Mouse (Mus musculus): ENCODE results near the gene Arpc5l. TPM values are rescaled to one million over a fixed set of nuclear protein-coding genes. Genes with fewer than 3 reads are reported as not detected.

Arpc5l gene
- polyA plus RNA-seq, 1 experiment from 2014 or later: 122 TPM

GRCm38 (mm10) chr2:38983456-38983855, 21.7 kb upstream of the Arpc5l start:
- no peak for ATAC-seq (ENCODE audit: low FRiP score, low read depth)
- WGBS: 99% methylated on average over 2 of the region's 2 CpGs
- no peak overlapping the region for H3K9ac ChIP-seq
- H3K36me3 ChIP-seq: no peaks in the 10 kb centered on the region
- no peaks in the 10 kb centered on the region for H3K27me3 ChIP-seq (replicated peaks)
- no peak overlapping the region for H3K27ac ChIP-seq
- H3K4me1 ChIP-seq: no peaks in the 10 kb centered on the region
- peaks cover 5% of the 10 kb centered on the region for H3K9me3 ChIP-seq
- no peak overlapping the region for H3K4me2 ChIP-seq (replicated peaks)
- H3K4me3 ChIP-seq: 0 out of 2 replicates have a peak overlapping the region, but pooled peaks have one; percentile 3

- Histone ChIP-seq H3K27ac (no peak overlapping the region), H3K9ac (no peak overlapping the region), H3K4me1 (no peaks in the 10 kb centered on the region), H3K9me3 (peaks cover 5% of the 10 kb centered on the region), H3K36me3 (no peaks in the 10 kb centered on the region), H3K4me3 (no peak overlapping the region), H3K4me2 (replicated peaks) (no peak overlapping the region), H3K27me3 (replicated peaks) (no peaks in the 10 kb centered on the region)
- ATAC-seq (ENCODE audit: low FRiP score, low read depth): no peak
- 85% methylated on average over 3 of the region's 3 CpGs for WGBS
Observed at GRCm38 (mm10) chr2:38986580-38986979, 18.6 kb upstream of the Arpc5l start.

DNA sequence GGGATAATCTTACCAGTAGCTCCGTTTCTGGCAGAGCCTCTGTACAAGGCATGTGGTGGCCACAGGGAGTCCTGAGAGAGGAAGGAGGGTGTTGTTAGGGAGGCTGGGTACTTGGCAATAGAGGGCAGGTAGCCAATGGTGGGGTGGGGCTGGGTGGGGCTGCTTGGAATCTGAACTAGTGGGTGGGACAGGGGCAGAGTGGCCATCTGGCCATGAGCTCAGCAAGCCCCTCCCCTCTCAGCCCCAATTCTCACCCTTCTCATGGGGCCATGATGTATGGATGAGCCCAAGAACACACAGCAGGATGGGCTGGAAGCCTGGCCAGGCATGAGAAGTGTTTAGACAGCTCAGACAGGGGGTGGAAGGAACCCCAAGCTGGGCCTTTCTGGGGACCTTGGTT, 17.8 kb upstream of the Arpc5l start:
- Histone ChIP-seq H3K9me3 (peaks cover 5% of the 10 kb centered on the region), H3K4me3 (no peak overlapping the region), H3K36me3 (no peaks in the 10 kb centered on the region), H3K9ac (no peak overlapping the region), H3K27ac (no peak overlapping the region), H3K4me1 (no peaks in the 10 kb centered on the region), H3K4me2 (replicated peaks) (no peak overlapping the region), H3K27me3 (replicated peaks) (no peaks in the 10 kb centered on the region)
- ATAC-seq (ENCODE audit: low FRiP score, low read depth): no peak
- 55% methylated on average over 1 of the region's 1 CpGs for WGBS

DNA sequence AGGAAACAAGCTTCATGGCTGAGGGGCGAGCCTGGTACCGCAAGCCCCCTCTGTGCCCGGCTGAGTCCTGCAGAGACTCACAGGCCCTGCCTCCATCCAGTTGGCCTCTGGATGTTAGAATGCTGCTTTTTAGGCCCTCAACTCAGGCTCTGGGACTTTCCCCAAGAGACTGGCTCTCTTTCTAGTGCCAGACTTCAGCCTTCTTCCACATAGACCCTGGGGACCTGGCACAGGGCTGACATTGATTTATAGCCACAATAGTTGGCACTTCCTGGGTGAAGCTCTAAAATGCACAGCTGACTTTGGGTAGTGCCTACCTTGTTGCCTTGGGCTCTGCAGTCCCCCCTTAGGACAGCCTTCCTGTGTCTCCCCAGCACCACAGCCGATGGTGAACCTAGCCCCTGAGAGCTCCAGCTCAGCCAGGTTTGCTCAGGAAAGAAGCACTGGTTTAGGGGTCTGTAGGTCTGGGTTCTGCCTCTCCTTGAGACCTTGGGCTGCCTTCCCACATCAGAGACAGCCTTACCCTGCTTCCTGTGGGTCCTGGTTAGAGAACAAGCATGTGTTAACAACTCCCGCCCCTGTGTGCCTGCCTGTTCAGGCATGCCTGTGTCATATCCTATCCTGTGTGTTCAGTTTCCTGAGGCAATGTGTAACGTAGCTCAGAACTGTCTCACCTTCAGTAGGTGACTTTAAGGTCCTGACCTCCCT, 17.2 kb upstream of the Arpc5l start:
- Histone ChIP-seq H3K36me3 (no peaks in the 10 kb centered on the region), H3K27me3 (replicated peaks) (no peaks in the 10 kb centered on the region), H3K27ac (no peak overlapping the region), H3K4me2 (replicated peaks) (no peak overlapping the region), H3K4me3 (no peak overlapping the region), H3K9me3 (peaks cover 5% of the 10 kb centered on the region), H3K9ac (no peak overlapping the region), H3K4me1 (no peaks in the 10 kb centered on the region)
- ATAC-seq (ENCODE audit: low FRiP score, low read depth): no peak
- WGBS: 87% methylated on average over 6 of the region's 6 CpGs

DNA sequence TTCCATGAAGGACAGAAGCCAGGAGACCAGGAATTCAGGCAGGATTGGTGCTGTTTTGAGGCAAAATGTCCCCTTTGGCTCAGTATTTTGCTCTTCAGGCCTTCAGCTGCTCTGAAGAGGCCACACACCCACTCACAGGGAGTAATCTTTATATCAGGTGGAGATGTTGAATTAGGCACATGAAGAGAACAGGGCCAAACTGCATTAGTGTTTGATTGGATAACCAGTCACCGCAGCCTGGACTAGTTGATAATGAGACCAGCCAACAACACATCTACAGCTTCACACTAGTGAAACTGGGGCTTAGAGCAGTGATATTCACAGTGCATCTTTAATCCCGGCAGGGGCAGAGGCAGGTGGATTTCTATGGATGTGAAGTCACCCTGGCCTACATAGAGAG, 16.2 kb upstream of the Arpc5l start:
- H3K4me3 ChIP-seq: no peak overlapping the region
- H3K4me2 ChIP-seq (replicated peaks): no peak overlapping the region
- WGBS: 89% methylated on average over 2 of the region's 2 CpGs
- no peaks in the 10 kb centered on the region for H3K4me1 ChIP-seq
- no peaks in the 10 kb centered on the region for H3K36me3 ChIP-seq
- H3K9me3 ChIP-seq: no peaks in the 10 kb centered on the region
- no peaks in the 10 kb centered on the region for H3K27me3 ChIP-seq (replicated peaks)
- H3K27ac ChIP-seq: no peak overlapping the region
- ATAC-seq (ENCODE audit: low FRiP score, low read depth): no peak
- H3K9ac ChIP-seq: no peak overlapping the region

DNA sequence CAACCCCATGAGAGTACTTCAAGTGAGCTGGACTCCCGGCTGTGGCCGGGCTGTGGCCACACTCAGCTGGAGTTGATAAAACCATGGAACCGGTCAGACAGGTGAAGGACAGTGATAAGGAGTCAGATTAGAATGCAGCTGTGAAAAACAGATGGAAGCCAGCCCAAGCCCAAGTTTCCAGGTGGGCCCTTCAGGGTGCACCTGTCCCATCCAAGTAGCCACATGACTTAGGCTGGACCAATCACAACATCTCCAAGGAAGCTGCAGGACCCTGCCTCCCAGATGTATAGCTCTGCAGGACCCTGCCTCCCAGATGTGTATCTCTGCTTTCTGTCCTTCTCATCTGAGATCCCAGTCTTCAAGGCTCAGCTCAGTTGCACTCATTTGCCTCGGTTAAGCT, 13.1 kb upstream of the Arpc5l start:
- 83% methylated on average over 4 of the region's 4 CpGs for WGBS
- H3K36me3 ChIP-seq: no peaks in the 10 kb centered on the region
- H3K4me3 ChIP-seq: no peak overlapping the region
- H3K9me3 ChIP-seq: no peaks in the 10 kb centered on the region
- H3K9ac ChIP-seq: no peak overlapping the region
- no peaks in the 10 kb centered on the region for H3K4me1 ChIP-seq
- H3K4me2 ChIP-seq (replicated peaks): no peak overlapping the region
- no peaks in the 10 kb centered on the region for H3K27me3 ChIP-seq (replicated peaks)
- ATAC-seq (ENCODE audit: low FRiP score, low read depth): no peak
- H3K27ac ChIP-seq: no peak overlapping the region

DNA sequence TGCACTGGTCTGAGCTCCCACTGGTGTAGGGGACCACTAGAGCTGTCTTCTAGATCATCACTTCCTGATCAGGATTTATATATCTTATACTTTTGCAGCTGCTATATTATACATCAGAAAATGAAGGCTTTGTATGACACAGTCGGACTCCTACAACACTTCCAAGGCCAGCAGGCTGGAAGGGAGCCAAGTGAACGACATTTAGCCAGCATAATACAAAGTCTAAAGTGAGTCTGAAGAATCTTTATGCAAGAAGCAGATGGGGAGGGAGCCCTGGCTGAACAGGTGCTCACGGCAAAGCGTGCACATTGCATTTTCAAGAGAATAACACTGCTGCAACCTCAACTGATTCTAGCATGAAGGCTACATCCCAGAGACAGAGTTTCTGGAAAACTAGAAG, 12.7 kb upstream of the Arpc5l start:
- Histone ChIP-seq H3K4me1 (peaks cover under 1% of the 10 kb centered on the region; the same call in 1 of the 2 replicates), H3K9ac (no peak overlapping the region)
- WGBS: 58% methylated on average over 4 of the region's 4 CpGs

DNA sequence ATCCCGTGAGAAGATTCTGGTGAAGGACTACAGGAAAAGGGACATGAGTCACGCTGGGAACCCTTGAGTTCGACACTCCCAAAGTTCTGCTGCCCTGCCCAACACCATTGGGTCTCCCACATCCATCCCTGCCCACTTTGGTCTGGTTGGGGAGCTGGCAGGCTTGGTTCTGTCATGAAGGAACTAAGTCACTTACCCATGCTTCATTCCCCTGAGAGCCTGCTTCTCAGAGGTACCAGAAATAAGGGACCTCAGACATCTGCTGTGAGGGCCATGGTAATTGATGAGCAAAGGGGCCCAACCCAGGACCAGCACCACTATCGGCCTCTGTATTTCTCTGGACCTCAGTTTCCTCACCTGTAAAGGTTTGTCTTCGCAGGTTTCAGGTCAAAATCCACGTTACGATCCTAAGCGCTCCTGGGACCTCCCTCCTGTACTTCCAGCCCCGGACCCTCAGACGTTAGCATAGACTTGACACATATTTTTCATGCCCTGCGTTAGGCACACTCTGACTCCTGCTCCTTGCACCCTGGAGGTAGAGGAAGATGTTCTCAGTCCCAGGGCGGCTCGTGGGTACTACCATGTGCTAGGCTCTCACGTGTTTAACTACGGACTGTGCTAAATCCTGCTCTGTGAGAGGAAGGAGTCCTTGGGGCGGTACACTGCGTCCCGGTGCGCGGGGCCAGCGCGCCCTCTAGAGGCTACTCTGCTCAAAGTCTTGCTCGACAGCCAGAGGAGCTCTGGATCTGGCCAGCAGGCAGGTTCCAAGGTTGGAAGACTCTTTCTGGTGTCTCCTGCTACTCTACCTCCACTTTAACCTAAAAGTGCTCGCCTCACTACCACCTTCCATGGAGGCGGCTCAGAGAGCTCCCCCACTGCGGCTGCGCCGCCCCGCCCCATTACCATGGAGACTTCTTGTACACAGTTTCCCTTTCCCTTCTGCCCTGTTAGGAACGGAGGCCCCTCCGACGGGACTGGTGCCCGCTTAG, 7.5 kb upstream of the Arpc5l start, which contains the start of gene Wdr38:
Wdr38 (plus strand) TSS at position 91 of the 989 bp plus-strand sequence.
- H3K27ac ChIP-seq: no peak within 1 kb of the TSS
- whole genome bisulfite sequencing: 18% methylated on average over 33 of the region's 33 CpGs
- peak within 1 kb of the TSS; percentile 36 for H3K9ac ChIP-seq
- H3K4me1 ChIP-seq: peaks cover 7% of the 10 kb centered on the region
- H3K4me3 ChIP-seq: peak within 1 kb of the TSS; percentile 31
- peaks cover 30% of the 10 kb centered on the region for H3K36me3 ChIP-seq
- no peaks in the 10 kb centered on the region for H3K27me3 ChIP-seq (replicated peaks)
- H3K4me2 ChIP-seq (replicated peaks): peak within 1 kb of the TSS; percentile 53
- ATAC-seq (ENCODE audit: low FRiP score, low read depth): peak; percentile 87
- no peaks in the 10 kb centered on the region for H3K9me3 ChIP-seq

More for the DNA sequence above, 12.7 kb upstream of the Arpc5l start:
- Histone ChIP-seq H3K4me2 (replicated peaks) (no peak overlapping the region), H3K4me3 (no peak overlapping the region), H3K27ac (no peak overlapping the region), H3K36me3 (no peaks in the 10 kb centered on the region), H3K9me3 (no peaks in the 10 kb centered on the region), H3K27me3 (replicated peaks) (no peaks in the 10 kb centered on the region)
- no peak for ATAC-seq (ENCODE audit: low FRiP score, low read depth)

GRCm38 (mm10) chr2:38999381-38999780, 5.8 kb upstream of the Arpc5l start:
- Histone ChIP-seq H3K27me3 (replicated peaks) (no peaks in the 10 kb centered on the region), H3K9me3 (no peaks in the 10 kb centered on the region), H3K4me3 (no peak overlapping the region), H3K9ac (no peak overlapping the region), H3K27ac (no peak overlapping the region), H3K36me3 (peaks cover 43% of the 10 kb centered on the region), H3K4me2 (replicated peaks) (no peak overlapping the region), H3K4me1 (peaks cover 22% of the 10 kb centered on the region)
- ATAC-seq (ENCODE audit: low FRiP score, low read depth): no peak
- 64% methylated on average over 4 of the region's 4 CpGs for WGBS

- no peak overlapping the region for H3K9ac ChIP-seq
- 67% methylated on average over 8 of the region's 8 CpGs for WGBS
- H3K27ac ChIP-seq: no peak overlapping the region
- H3K4me2 ChIP-seq (replicated peaks): no peak overlapping the region
- H3K27me3 ChIP-seq (replicated peaks): no peaks in the 10 kb centered on the region
- peaks cover 22% of the 10 kb centered on the region for H3K4me1 ChIP-seq
- H3K36me3 ChIP-seq: peaks cover 43% of the 10 kb centered on the region
- no peaks in the 10 kb centered on the region for H3K9me3 ChIP-seq
- ATAC-seq (ENCODE audit: low FRiP score, low read depth): no peak
- H3K4me3 ChIP-seq: no peak overlapping the region
Observed at GRCm38 (mm10) chr2:38999910-39000586, 5.1 kb upstream of the Arpc5l start.

DNA sequence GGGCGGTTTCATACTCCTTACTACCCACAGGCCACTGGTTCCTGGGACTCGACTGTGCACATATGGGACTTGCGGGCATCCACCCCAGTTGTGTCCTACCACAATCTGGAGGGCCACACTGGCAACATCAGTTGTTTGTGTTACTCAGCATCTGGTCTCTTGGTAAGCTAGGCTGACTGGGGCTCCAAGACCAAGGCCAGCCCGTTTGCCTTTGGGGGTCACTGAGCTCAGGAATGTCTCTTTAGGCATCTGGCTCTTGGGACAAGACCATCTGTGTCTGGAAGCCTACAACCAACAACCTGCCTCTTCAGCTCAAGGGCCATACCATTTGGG, 4.6 kb upstream of the Arpc5l start:
- Histone ChIP-seq H3K4me3 (no peak overlapping the region), H3K27me3 (replicated peaks) (no peaks in the 10 kb centered on the region), H3K36me3 (peaks cover 43% of the 10 kb centered on the region), H3K4me2 (replicated peaks) (no peak overlapping the region), H3K9ac (no peak overlapping the region), H3K9me3 (no peaks in the 10 kb centered on the region), H3K27ac (no peak overlapping the region), H3K4me1 (peaks cover 22% of the 10 kb centered on the region)
- ATAC-seq (ENCODE audit: low FRiP score, low read depth): no peak
- WGBS: 81% methylated on average over 4 of the region's 4 CpGs

- Histone ChIP-seq H3K4me1 (peaks cover 30% of the 10 kb centered on the region), H3K9ac (no peak overlapping the region), H3K4me2 (replicated peaks) (no peak overlapping the region), H3K4me3 (no peak overlapping the region), H3K27me3 (replicated peaks) (no peaks in the 10 kb centered on the region), H3K27ac (no peak overlapping the region), H3K36me3 (peaks cover 43% of the 10 kb centered on the region), H3K9me3 (no peaks in the 10 kb centered on the region)
- 83% methylated on average over 3 of the region's 3 CpGs for WGBS
- no peak for ATAC-seq (ENCODE audit: low FRiP score, low read depth)
Observed at GRCm38 (mm10) chr2:39001866-39002265, 3.3 kb upstream of the Arpc5l start.

All from neural tube, embryonic 12.5 days (tissue).